Mouse (Mus musculus) MEL (cell line): ENCODE data around the gene Mpl.

ENCODE experiments used
- CTCF ChIP-seq, 3 experiments: IDR thresholded peaks in 2 of 3; conservative IDR thresholded peaks in 1 of 3; 2 replicates each; pipeline ENCODE4 v1.5.1; 2011 to 2012; ENCODE audit warnings: low read length in 3 of 3, low read depth in 2 of 3, mild to moderate bottlenecking in 2 of 3, improper control_type of control experiment in 1 of 3, inconsistent platforms in 1 of 3, mixed read lengths in 1 of 3, moderate library complexity in 1 of 3; ENCODE audit not compliant: control insufficient read depth in 1 of 3, insufficient read depth in 1 of 3, poor library complexity in 1 of 3, severe bottlenecking in 1 of 3
- ELF1 ChIP-seq: IDR thresholded peaks from 2 replicates; pipeline ENCODE4 v1.6.1; 2014; ENCODE audit warnings: low read depth, mild to moderate bottlenecking, inconsistent platforms, low read length, improper control_type of control experiment, moderate library complexity
- GATA1 ChIP-seq: IDR thresholded peaks from 2 replicates; pipeline ENCODE4 v1.6.1; 2011; ENCODE audit warnings: low read depth, low read length, improper control_type of control experiment
- HCFC1 ChIP-seq: IDR thresholded peaks from 2 replicates; pipeline ENCODE4 v1.6.1; 2012; ENCODE audit warnings: low read depth, mild to moderate bottlenecking, inconsistent platforms, low read length, improper control_type of control experiment, moderate library complexity
- MAFK ChIP-seq: IDR thresholded peaks from 2 replicates; pipeline ENCODE4 v1.6.1; 2011; ENCODE audit warnings: low read depth, mild to moderate bottlenecking, low read length, improper control_type of control experiment, borderline replicate concordance
- NRF1 ChIP-seq: IDR thresholded peaks from 2 replicates; pipeline ENCODE4 v1.6.1; 2014; ENCODE audit warnings: low read depth, mild to moderate bottlenecking, inconsistent platforms, low read length, improper control_type of control experiment, moderate library complexity; ENCODE audit not compliant: poor library complexity, insufficient read depth, severe bottlenecking
- POLR2A ChIP-seq, 2 experiments: IDR thresholded peaks; 2 replicates each; pipeline ENCODE4 v1.6.1; 2011 to 2012; ENCODE audit warnings: low read length in 2 of 2, mild to moderate bottlenecking in 2 of 2, control low read depth in 1 of 2, improper control_type of control experiment in 1 of 2, low read depth in 1 of 2, moderate library complexity in 1 of 2; ENCODE audit not compliant: control insufficient read depth in 1 of 2, insufficient read depth in 1 of 2, poor library complexity in 1 of 2
- RCOR1 ChIP-seq: IDR thresholded peaks from 2 replicates; pipeline ENCODE4 v1.6.1; 2012; ENCODE audit warnings: low read depth, mild to moderate bottlenecking, inconsistent platforms, low read length, improper control_type of control experiment
- USF1 ChIP-seq: IDR thresholded peaks from 2 replicates; pipeline ENCODE4 v1.6.1; 2014; ENCODE audit warnings: low read depth, mild to moderate bottlenecking, inconsistent platforms, low read length, improper control_type of control experiment, moderate library complexity
- ZKSCAN1 ChIP-seq: IDR thresholded peaks from 2 replicates; pipeline ENCODE4 v1.6.1; 2012; ENCODE audit warnings: low read depth, mild to moderate bottlenecking, inconsistent platforms, low read length, improper control_type of control experiment, moderate library complexity

GRCm38 (mm10) chr4:118401421-118401820, 55.9 kb downstream of the Mpl start:
- no peak for TF ChIP-seq GATA1
- TF ChIP-seq NRF1, result no peak
- no peak for TF ChIP-seq ZKSCAN1
- no peak for TF ChIP-seq CTCF (IDR thresholded peaks at IDR 0.05 in 2 of 3, conservative IDR thresholded peaks at IDR 0.05 in 1 of 3; ENCODE audit: control insufficient read depth in 1 of 3, insufficient read depth in 1 of 3, low read depth in 2 of 3, low read length in 3 of 3, poor library complexity in 1 of 3, severe bottlenecking in 1 of 3)
- TF ChIP-seq POLR2A (IDR thresholded peaks at IDR 0.05; ENCODE audit: control insufficient read depth in 1 of 2, insufficient read depth in 1 of 2, low read depth in 1 of 2, low read length in 2 of 2, poor library complexity in 1 of 2), result no peak
- TF ChIP-seq RCOR1, result no peak
- TF ChIP-seq USF1, result no peak
- no peak for TF ChIP-seq ELF1
- no peak for TF ChIP-seq HCFC1
- TF ChIP-seq MAFK, result no peak
